Mouse (Mus musculus) heart, adult 11 months (tissue): ENCODE measurements around the gene Gja8.

Source experiments
- DNase-seq: peaks from one replicate; pipeline ENCODE4 v3.0.0; 2022

Gja8 gene

DNA sequence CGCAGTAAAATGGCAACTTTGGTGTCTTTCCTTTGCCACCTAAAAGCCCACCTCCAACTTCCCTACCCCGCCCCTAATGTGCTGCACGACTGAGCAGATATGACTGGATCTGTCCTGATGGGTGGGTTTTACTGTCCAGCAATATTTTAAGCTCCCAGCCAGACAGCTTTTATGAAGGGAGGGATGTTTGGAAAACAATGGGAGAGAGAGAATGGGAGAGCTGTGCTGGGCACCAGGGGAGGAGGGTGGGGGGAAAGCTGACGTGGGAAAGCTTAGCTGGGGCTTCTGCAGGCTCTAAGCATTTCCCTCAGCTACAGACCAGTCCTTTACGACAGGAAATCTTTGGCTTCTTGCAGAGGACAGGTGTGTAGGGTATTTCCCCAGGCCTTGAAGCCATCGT is at the start of gene Gja8:
Gene Gja8 (minus strand): TSS at position 101 of the 400 bp plus-strand sequence.
- peak; percentile 70 for DNase-seq

DNA sequence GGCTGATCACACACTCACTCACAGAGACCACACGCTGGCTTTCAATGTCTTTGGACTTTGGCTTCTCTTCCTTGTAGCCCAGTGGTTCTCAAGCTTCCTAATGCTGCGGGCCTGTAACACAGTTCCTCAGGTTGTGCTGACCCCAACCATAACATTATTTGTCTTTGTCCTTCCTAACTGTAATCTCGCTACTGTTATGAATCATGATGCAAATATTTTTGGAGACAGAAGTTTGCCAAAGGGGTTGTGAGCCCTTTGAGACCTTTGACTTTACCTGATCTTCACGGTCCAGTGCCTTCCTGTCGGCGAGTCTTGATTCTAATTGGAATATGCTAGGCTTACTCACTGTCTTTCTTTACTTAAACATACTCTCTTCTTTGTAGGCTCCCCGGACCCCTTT is 48.6 kb upstream of the Gja8 start:
- DNase-seq, result no peak

DNA sequence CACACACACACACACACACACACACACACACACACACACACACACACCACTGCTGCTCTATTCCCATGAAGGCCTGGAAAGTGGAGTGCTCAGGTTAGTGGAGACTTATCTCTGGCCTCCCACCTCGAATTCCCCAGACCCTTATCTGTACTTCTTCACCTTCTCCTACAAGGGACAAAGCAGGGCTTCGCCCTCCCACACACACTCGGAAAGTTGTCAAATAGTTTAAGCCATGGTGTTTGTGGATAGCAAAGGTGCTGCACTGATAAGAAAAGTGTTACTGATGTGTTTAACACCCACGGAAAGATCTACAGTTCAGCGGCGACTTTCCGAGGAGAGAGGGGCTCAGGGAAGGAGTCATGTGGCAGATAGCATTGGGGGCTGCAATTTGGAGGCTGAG is 45.2 kb upstream of the Gja8 start:
- peak; percentile 84 for DNase-seq

DNA sequence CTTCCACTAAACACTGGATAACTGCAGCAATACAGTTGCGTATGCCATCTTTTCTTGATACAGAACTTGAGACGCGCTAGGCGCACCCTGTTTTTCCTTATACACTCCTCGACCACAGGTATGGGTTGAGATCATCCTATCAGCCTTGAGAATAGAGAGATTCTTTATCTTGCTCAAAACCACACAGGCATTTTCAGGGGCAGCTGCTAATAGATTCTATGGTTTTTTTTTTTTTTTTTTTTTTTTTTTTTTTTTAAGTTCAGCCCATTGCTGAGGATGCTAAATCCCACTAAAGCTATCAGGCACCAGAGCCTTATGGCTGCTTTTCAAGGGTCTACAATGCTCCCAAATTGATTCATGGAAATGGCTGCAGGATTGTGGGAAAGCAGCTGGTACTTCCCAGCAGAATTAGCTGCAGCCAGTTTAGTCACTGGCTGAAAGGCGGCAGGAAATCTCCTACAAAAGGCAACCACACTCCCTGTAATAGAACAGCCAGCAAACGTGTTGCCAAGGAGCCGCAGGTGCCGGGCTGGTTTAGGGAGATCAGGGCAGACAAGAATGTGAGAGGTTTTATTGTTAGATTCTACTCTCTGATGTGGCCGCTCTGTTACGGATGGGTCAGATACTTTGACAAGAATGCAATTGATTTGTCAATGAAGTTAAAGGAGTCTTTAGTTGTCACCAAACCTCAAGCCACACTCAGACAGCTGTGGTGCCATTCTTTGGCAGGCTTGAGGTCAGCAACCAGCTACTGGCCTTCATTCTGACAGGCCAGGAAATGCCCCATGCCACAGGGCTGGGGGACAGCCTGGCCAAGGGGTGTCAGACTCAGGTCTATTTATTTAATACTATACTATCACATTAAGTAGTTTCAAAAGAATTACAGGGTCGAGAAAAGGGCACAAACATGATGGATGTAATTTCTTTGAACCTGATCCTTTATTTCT is 37.5 kb upstream of the Gja8 start:
- DNase-seq, result peak; percentile 79

DNA sequence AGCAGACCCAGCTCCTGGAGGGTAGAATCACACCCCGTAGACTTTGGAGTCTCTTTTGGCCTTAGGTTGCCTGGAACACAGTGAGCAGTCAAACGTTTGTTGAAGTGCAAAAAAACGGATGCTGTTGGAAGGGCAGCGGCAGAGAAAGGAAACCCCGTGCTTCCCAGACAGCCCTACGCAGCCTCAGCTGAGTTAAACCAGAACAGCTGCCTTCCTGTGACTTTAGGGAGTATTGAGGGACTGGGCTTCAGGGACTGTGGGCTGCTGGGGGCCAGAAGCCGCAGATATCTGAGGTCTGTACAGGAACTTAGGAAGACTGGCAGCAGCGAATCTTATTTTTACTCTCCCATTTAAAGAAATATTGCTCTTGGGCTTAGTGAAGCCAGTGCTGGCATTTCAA is 34.8 kb upstream of the Gja8 start:
- DNase-seq, result peak; percentile 89

DNA sequence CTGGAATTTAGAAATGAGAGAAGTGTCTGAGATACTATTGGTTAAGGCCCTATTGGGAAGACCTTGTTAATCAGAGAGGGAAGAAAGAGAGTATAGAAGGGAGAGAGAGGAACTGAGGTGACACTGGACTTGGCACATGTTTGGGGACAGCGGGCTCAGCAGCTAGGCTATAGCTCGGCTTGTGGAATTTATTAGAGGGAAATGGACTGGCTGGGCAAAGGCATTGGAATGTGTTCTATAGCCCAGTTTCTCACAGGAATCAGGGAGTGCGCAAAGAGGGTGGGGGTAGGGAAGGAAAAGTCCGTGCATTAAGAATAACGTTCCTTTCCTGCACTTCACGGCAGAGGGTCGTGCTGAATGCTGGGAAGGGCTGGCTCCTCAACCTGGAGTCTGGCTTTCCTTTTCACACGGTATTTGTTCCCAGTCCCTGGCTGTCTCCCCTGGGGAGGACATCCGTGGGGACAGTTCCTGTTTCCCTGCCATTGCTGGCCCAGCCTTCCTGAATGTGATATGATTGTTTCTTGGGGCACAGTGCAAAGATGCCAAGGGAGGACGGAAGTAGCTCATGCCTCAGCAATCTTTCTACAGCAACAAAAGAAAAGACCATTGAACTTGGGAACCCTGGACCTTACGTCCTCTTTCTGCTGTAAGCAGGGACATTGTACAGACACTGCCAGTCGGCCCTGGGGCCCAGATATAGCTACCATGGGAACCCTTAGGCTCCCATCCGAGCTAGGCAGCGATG is 27.8 kb upstream of the Gja8 start:
- DNase-seq, result peak; percentile 96

DNA sequence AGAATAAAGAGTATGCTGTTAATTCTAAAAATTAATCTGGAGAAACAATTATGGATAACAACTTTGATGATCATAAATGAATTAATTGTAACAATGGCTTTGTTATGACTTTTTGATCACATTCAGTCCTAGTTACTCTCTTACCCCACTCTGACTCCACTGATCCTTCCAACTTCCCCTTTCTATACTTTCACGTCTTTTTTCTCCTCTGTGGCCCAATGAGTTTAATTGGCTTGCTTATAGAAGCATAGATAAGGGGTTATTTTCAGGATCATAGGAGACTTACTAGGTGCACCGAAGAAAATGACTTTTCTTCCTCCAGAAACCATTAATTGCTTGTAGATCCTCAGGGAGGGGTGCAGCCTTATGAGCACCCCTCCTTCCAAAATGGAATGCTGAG is 16.9 kb upstream of the Gja8 start:
- peak; percentile 37 for DNase-seq

DNA sequence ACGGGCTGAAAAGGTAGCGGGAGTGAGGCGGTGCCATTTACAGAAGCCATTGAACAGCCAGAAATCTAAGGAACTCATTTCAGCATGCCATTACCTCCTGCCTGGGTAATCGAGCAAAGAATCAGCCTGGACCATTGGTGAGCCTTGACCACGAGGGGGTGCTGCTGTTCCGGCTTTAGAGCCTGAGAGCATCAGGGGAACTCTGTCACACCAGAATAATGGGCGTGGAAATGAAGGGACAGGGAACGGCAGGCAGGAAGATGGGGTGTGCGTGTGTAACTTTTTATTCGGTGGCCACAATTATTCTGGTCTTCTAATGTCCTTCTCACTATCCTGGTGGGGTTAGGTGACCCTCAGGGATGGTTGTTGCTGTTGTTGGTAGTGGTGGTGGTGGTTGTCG is 12.9 kb upstream of the Gja8 start:
- DNase-seq, result peak; percentile 97

DNA sequence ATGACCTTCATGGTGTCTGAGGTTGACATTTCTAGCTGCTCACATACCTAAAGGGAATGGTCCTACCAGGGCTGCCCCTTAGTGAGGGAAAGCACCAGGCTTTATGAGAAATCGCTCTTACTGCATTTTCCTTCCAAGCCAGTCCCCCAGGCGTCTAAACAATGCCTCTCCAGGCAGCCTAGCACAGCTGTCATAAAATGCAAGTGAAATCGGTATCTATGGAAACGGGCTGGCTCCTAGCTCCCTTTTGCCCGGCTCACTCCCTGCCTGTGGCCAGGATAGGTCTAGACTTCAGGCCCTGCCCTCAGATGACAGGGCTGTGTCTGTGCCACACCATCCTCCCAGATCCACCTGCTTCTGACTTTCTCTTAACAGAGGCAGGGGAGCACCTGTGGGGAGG is 11.8 kb upstream of the Gja8 start:
- DNase-seq, result peak; percentile 79

DNA sequence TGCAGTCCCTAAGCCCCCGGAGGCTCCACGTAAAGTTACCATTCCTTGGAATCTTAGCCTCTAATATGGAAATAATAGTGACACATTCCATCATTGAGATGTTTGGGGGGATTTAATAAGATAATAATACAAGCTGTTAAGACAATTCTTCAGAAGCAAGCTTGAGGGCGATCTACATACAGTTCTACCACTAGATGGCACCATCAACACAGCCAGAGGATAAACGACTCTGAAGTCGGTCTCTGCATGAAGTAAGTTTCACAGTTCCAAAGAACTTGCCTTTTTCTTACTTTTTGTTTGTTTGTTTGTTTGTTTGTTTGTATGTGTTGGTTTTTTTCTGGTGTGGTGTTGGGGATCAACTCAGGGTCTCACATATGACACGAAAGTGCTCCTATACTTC is 10.4 kb upstream of the Gja8 start:
- peak; percentile 34 for DNase-seq

DNA sequence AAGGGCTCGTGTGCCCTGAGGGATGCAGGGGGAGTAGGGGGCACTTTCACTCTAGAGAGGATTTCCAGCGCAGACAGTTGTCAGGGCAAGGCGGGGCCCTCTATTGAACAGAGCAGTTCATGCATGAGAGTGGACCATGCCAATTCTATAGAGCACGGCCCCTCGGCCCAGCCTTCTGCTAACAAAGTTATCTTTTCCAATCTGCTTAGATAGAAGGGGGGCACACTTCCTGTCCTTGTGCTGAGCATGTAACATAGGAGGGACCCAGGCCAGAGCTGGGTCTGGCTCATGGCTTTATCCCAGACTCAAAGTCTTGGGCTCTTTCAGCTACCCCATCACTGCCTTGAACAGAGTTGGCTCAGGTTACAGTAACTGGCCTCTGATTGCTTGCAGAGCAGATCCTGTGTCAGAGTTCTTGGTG is 5.5 kb upstream of the Gja8 start:
- DNase-seq, result peak; percentile 61

DNA sequence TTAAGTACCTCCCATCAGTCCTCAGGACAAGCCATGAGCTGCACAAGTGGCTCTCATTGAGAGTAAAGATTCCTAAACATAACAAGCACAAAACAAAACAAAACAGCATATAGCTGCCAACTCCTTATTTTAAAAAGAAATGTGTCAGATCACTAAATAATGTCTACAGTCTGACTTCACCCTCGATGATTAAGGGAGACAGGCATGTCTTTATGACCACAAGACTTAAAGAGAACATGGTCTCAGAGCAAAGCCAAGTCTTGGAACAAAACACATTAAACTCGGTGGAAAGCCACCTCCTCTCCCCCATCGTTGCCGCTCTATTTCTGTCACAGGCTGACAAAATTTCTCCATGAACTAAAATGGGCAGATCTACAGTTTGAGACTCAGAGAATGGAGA is 1.2 kb downstream of the Gja8 start:
- DNase-seq, result no peak

DNA sequence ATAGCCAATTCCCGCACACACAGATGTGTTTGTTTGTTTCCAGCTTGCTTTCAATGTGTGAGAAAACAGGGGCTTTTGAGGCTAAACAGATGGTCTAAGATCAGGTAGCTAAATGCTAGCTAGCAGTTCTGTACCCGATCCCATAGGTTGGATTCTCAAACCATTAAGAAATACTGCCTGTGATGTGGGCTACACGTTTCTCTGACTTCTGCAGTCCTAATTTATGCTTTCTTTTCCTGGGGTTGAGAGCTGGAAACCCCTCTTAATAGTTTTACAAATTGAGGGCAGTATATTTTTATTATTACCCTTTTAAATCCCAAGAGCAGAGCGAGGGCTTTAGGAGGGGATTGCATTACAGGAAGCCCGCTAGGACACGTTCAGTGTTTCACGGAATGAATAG is 4.8 kb downstream of the Gja8 start:
- peak; percentile 36 for DNase-seq

DNA sequence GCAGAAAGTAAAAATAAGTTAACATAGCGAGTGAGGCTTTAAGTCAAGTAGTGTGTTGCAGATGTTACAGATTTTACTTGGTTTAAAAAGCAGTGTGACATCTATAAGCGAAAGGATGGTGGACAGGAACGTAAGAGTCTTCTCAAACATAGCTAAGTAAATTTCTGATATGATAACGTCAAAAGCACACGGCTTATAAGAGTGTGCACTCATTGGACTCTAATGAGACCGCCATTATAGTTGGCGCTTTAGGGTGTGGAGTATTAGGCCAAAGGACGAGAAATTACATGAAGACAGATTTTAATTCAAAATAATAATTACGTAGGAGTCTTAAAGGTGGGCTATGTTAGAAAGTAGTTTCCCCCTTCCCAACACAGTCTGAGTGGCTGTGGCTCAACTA is 20.2 kb downstream of the Gja8 start:
- DNase-seq, result no peak

DNA sequence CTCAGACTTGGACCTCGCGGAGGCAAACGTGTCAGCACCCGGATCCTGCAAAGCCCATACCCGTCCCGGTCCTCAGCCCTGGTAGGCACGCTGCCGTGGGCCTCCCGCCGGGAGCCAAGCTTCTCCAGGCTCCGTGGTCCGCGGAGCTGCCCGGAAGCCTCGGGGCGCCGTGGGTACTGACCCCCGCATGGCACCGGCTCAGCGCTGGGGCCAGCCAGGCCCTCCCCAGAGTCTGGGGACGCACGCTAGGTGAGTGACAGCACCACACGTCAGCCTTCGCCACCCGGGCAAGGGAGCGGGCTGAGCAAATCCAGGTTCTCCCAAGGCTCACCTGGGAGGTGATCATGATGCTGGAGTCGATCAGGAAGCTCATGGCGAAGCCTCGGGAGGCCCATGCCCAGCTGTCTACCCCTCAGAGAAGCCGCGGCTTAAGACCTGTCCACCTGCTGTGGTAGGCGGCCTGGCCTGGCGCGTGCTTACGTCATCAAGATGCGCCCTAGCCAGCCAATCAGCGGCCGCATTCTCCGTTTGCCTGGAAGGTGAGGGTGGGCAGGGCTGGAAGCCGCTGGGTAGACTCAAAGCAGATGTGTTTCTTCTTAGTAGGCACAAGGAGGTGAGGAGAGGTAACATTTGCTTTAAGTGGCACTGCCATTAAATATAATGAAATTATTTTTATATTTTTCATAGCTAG is 20.8 kb downstream of the Gja8 start, which contains the start of gene Gpr89:
Gene Gpr89 (minus strand): TSS at position 496 of the 691 bp plus-strand sequence.
- DNase-seq, result peak; percentile 100

DNA sequence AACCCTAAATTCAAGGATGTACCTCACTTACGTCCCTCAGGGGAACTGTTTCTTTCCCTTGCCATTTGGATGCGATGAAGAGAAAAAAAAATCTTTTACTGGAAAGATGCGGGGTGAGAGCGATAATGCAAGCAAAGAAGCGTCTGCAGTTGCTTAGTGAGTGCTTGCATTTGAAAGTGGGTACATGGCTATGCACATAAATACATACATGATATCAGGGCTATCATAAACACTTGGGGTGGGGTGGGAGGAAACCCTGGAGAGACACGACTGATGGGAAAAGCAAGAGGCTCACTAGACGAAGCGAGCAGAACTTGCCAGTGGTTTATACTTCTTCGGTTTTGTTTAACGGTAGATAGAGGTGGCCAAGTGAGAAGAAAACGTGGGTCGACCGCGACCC is 21.4 kb downstream of the Gja8 start, which contains the start of gene Gja5:
Gene Gja5 (plus strand): TSS at position 301 of the 400 bp plus-strand sequence.
- DNase-seq, result peak; percentile 78

DNA sequence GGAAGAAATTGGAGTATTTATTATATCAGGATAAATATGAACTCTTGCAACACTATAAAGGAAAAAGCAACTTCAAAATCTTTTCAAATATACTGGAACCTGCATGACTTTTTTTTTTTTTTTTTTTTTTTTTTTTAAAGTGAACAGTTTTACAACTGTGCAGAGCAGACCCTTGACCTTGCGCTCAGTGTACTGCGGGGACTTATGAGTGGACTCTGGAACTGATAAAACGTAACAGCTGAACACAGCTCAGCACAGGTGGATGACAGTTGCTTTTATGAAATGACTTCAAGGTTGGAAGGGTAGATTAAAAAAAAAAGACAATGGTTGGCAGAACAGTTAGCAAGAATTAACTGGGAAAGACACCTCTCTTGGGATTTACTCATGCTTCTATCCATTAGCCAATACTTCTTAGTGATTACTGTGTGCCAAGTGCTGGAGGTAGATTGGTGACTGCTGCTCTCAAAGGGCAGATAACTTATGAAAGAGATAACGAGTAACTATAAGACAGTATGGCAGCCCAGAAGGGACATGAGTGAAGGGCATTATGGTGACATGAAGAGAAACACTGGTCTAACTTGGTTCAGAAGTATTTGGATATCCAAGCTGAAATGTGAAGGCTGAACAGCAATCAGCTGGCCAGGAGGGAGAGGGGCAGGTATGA is 23.4 kb downstream of the Gja8 start:
- peak; percentile 58 for DNase-seq

DNA sequence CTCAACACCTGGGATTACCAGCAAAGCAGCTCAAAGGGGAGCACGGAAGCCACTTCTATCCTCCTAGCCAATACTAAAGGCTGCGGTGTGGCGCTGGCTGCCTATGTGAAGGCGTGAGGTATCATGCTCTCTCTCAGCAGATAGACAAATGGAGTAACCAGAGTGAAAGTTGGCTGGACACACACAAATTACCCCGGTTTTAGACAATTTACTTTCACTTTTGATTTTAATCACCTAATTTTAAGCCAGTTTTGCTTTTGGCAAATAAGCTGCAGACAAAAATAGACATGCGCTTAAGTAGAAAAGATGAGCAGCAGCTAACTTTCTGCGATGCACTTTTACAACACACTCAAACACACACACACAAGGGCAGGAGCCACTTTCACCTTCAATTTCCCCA is 42.1 kb downstream of the Gja8 start:
- peak; percentile 81 for DNase-seq

DNA sequence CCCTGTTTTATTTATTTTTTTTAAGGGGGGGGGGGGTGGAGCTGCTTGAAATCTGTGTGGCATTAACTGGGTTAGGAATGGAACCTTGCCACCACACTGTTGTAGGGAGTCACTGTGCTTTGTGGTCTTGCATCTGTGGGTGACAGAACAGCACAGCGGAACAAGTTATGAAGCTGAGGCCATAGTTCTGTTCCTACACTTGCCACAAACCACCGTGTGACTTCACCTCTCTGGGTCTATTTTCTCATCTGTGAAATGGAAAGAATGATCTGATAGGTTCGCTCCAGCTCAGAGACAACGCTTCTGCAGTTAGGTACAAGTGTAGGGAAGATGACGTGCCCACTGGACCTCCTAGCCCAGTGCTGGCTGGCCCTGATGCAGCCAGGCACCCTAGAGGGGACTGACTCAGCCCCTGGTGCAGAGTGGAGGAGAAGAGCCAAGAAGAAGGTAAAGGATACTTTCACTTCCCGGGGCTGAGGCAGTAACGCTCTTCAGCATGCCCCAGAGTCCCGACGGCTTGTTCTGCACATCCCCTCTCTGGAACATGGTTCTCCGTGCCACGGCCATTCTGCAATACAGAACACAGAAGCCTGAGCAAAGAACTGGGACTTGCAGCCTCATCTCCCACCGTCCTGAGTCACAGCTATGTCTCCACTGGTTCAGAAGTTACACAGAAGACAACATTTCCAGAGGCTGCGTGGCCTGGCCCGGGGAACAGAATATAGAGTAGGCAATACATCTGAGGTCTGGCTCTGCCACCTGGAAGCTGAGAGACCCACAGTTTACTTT is 43.6 kb downstream of the Gja8 start:
- peak; percentile 77 for DNase-seq

DNA sequence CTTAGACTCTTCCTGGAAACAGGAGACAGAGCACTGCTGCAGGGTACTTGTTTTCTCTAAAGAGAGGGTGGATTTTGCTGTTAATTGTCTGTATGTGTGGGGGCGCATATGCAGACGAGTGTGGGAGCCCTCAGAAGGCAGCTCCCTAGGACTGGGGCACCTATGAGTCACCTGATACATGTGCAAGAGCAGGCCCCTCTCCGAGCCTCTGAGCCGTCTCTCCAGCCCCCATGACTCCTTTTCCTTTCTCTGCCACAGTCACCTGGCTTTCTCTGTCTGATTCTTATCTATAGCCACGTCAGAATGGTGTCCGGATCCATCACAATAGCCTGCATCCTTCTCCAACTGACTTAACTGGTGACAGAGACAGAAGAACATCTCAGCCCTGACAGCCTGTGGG is 44.3 kb downstream of the Gja8 start:
- DNase-seq, result peak; percentile 72

DNA sequence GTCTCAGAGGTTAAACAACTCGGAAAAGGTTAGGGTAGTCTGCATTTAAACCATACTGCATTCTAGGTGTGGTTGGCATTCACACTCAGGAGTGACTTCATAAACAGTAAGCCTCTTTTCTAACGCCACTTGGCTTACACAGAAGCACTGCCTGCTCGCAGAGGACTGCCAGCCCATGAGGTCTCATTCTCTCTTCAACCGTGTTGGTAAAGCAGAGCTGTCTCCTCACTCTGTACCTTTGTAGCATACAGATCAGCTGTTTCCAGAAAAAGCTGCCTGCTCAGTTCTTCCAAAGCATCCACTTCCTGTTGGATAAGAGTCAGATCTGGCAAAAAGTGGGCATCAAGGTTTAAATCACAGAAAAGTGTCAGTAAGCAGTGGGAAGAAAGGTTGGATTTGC is 45.4 kb downstream of the Gja8 start:
- no peak for DNase-seq

DNA sequence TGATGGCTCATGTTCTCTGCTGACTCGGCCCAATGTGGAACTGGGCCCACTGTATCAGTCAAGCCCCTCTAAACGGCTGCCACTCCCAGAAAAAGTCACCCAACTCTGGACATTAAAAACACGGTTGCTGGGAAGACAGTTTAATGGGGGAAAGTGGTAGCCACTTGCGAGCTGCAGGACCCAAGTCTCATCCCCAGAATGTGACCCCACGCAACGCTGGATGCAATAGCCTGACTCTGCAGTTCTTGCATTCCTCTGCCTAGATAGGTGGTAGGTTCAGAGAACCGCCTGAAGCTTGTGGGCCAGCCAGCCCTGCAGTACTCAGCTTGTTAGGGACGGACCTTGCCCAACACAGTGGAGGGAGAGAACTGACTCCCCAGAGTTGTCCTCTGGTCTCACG is 46.3 kb downstream of the Gja8 start:
- peak; percentile 70 for DNase-seq
